Mouse (Mus musculus): ENCODE measurements around the gene Ggt7.
A peak's percentile ranks its signal among the peaks of the same experiment; 100 is the strongest.
"Not testable (repeated sequence)": the region's sequence is repeated elsewhere in the genome, so short reads cannot be mapped to it uniquely, and the experiment has no call there.

Ggt7 gene

GRCm38 (mm10) chr2:155517455-155518423, at the start of gene Ggt7, which contains the start of gene Acss2:
Gene Ggt7 (minus strand): TSS chr2:155518237.
Gene Acss2 (plus strand): TSS chr2:155517948.
- DNase-seq (ENCODE audit: low read depth, low spot score): peak; percentile 96

GRCm38 (mm10) chr2:155567751-155568150, 49.7 kb upstream of the Ggt7 start:
- DNase-seq (ENCODE audit: low read depth, low spot score): no peak

DNA sequence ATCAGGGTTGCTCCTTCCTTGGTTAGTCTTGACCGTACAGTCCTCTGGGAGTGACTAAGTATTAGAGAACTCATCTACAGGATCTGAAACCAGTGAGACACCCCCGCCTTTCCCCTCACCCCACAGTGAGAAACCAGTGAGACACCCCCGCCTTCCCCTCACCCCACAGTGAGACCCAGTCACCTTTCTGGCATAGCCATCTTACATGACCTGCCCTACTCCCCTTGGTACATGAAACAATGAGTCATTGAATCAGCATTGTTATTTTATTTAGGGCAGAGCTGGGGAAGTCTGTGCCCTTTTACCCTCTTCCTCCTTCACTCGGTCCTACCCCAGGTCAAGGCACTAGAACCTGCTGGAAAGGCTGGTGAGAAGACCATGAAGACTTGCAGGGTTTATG, 44.9 kb upstream of the Ggt7 start:
- no peak for DNase-seq (ENCODE audit: low read depth, low spot score)

GRCm38 (mm10) chr2:155562209-155562608, 44.2 kb upstream of the Ggt7 start:
- no peak for DNase-seq (ENCODE audit: low read depth, low spot score)

DNA sequence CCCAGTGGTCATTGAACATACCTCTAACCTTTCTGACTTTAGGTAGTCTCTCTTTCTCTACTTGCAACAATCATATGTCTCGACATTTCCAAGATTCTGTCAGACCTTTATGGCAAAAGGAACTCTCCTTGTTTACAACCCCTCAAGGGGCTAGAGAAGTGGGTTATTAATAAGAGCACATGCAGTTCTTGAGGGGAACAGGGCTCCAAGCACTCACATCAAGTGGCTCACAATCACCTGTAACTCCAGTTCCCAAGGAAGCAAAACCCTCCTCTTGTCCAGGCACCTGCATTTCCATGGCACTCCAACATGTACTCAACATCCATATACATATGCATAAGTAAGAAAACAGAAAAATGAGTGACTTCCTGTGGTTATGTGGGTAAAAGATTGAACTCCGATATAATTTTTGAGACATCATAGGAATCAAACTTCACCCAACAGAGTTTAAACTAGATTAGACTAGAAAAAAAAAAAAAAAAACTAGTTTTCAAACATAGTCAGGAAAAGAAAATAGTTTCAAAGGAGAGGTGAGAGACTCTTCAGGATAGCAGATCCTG, 36.5 kb upstream of the Ggt7 start:
- no peak for DNase-seq (ENCODE audit: low read depth, low spot score)

GRCm38 (mm10) chr2:155552949-155553354, 34.9 kb upstream of the Ggt7 start:
- peak; percentile 9 for DNase-seq (ENCODE audit: low read depth, low spot score)

- no peak for DNase-seq (ENCODE audit: low read depth, low spot score)
Measured at GRCm38 (mm10) chr2:155552336-155552735, 34.3 kb upstream of the Ggt7 start.

GRCm38 (mm10) chr2:155546955-155547354, 28.9 kb upstream of the Ggt7 start:
- DNase-seq (ENCODE audit: low read depth, low spot score): no peak

- no peak for DNase-seq (ENCODE audit: low read depth, low spot score)
Measured at GRCm38 (mm10) chr2:155540822-155541458, 22.9 kb upstream of the Ggt7 start.

DNA sequence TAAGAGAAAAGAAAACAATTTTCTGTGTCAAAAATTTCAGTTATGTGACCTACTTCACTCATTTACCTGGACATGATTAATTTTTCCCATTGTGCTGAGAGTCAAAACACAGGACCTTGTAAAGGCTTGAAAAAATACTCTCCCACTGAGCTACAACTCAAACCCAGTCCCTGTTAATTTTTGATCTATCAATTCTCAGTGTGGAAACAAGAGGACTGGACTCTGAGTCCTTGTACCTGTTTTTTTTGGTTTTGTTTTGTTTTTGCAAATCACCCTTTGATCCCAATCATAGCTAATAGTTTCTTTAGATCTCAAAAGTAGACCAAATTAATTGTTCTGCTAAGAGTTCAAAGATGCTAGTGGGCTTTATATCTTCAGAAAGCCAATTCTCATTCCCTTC, 21.7 kb upstream of the Ggt7 start:
- DNase-seq (ENCODE audit: low read depth, low spot score): no peak

DNA sequence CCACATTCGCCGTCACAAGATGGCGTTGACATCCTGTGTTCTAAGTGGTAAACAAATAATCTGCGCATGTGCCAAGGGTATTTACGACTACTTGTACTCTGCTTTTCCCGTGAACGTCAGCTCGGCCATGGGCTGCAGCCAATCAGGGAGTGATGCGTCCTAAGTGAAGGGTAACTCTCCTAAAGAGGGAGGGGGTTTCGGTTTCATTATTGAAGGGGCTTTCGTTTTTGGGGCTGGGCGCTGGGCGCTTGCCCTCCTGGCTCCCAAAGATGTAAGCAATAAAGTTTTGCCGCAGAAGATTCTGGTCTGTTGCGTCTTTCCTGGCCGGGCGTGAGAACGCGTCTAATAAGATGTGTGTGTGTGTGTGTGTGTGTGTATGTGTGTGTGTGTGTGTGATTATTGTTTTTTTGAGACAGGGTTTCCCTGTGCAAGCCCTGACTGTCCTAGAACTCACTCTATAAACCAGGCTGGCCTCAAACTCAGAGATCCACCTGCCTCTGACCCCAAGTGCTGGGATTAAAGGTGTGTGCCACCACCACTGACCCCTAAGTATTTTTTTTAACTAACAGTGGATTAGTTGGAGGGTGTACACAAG, 20.5 kb upstream of the Ggt7 start:
- not testable (repeated sequence) for DNase-seq (ENCODE audit: low read depth, low spot score)

GRCm38 (mm10) chr2:155537761-155538462, 19.9 kb upstream of the Ggt7 start:
- DNase-seq (ENCODE audit: low read depth, low spot score): no peak

DNA sequence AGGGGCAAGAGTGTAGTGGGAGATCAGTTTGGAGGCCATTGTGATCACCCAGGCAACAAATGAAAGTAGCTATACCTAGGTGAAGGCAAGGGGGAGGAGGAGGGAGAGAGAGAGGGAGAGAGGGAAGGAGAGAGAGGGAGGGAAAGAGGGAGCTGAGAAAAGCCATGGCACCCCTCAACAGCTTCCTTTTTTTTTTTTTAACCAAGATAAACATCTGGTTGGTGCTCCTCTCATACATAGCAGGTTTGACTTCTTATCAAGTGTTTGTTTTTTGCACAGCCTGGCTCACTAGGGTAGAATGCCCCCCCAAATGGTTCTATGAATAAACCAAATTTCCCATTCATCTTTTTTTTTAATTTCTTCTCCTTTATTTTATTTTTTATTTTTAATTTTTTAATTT, 18.3 kb upstream of the Ggt7 start:
- DNase-seq (ENCODE audit: low read depth, low spot score): no peak

GRCm38 (mm10) chr2:155527367-155527766, 9.3 kb upstream of the Ggt7 start:
- DNase-seq (ENCODE audit: low read depth, low spot score): no peak

- no peak for DNase-seq (ENCODE audit: low read depth, low spot score)
Measured at GRCm38 (mm10) chr2:155524378-155524777, 6.3 kb upstream of the Ggt7 start.

GRCm38 (mm10) chr2:155523706-155524105, 5.7 kb upstream of the Ggt7 start:
- DNase-seq (ENCODE audit: low read depth, low spot score): no peak

DNA sequence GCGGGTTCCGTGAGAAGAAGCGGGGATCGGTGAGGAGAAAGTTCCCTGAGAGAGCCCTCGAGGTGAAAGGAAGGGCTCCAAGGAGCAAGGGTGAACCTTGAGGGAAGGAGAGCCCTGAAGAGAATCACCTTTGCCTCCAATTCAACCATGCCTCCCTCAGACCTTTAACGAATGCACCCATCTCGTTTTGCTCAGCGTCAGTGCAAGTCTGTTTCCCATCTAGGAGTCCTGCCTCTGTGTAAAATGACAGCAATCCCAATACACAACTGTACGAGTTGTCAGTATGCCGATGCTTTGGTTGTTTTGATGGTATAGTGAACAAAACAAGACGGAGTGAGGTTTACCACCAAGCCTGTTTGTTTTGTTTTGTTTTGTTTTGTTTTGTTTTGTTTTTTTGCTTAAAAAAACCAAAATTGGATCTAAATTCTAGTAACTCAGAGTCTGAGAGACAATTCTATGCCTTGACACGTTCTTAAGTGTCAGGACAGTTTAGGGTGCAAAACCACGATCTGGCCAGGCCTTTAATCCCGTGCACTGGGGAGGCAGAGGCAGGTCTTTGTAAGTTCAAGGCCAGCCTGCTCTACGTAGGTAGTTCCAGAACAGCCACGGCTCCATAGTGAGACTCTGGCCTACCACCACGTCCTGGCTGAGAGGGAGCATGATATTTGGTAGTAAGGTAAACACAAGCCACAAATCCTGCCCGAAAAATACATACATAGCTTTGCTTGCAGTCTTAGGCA, 664 bp upstream of the Ggt7 start:
- DNase-seq (ENCODE audit: low read depth, low spot score): peak; percentile 40

GRCm38 (mm10) chr2:155515941-155516340, 2.1 kb downstream of the Ggt7 start:
- DNase-seq (ENCODE audit: low read depth, low spot score): peak; percentile 51

GRCm38 (mm10) chr2:155514666-155515065, 3.4 kb downstream of the Ggt7 start:
- no peak for DNase-seq (ENCODE audit: low read depth, low spot score)

- DNase-seq (ENCODE audit: low read depth, low spot score): no peak
Measured at GRCm38 (mm10) chr2:155513543-155513942, 4.5 kb downstream of the Ggt7 start.

DNA sequence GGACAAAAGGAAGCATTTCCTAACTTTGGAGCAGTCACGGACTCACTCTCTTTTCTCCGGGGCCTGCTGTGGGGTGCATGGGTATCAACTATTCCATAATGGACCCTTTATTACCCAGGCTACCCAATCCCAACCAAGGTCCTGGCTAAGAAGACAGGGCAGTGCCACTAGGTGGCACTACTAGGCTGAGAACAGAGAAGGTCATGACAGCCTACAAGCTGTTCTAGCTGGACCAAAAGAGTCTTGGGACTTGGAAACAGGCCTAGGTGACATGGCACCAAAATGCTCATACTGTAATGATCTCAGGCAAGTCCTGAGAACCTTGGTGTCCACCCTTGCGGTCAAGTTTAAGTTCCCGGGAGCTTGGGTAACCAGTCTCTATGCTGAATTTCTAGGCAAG, 5.6 kb downstream of the Ggt7 start:
- DNase-seq (ENCODE audit: low read depth, low spot score): no peak
